Mouse (Mus musculus) midbrain, postnatal 0 days (tissue): ENCODE measurements around the gene Lhx9. TPM values are rescaled to one million over a fixed set of nuclear protein-coding genes. Genes with fewer than 3 reads are reported as not detected.

ENCODE experiments used
- ATAC-seq: fragments of 200-750 bp; cut with Nextera tagmentation; 2 replicates; pipeline ENCODE4 v1.8.0; 2017; ENCODE audit warnings: moderate number of reproducible peaks, mild to moderate bottlenecking, moderate TSS enrichment, moderate library complexity; ENCODE audit not compliant: low FRiP score
- DNase-seq: peaks from one replicate; pipeline ENCODE4 v3.0.0-alpha.2; 2015; ENCODE audit warnings: low spot score
- H3K27ac ChIP-seq: fragments of 300-500 bp; sonication (generic); 2 replicates; pipeline ENCODE4 v1.5.1; 2014; ENCODE audit warnings: low read depth, mild to moderate bottlenecking, low read length, mixed read lengths
- H3K27me3 ChIP-seq: fragments of 300-500 bp; sonication (generic); 2 replicates; pipeline ENCODE4 v1.6.1; 2014; ENCODE audit warnings: low read length, control low read depth, mixed read lengths; ENCODE audit not compliant: insufficient read depth
- H3K36me3 ChIP-seq: fragments of 300-500 bp; sonication (generic); 2 replicates; pipeline ENCODE4 v1.6.1; 2014; ENCODE audit warnings: low read length, control low read depth, mixed read lengths; ENCODE audit not compliant: insufficient read depth
- H3K4me1 ChIP-seq: fragments of 300-500 bp; sonication (generic); 2 replicates; pipeline ENCODE4 v1.6.1; 2014; ENCODE audit warnings: mild to moderate bottlenecking, control low read depth, antibody characterized with exemption, low read length, mixed read lengths; ENCODE audit not compliant: insufficient read depth
- H3K4me2 ChIP-seq: fragments of 300-500 bp; sonication (generic); 2 replicates; pipeline ENCODE4 v1.6.1; 2014; ENCODE audit warnings: low read depth, mild to moderate bottlenecking, low read length, mixed read lengths; ENCODE audit not compliant: poor library complexity, severe bottlenecking
- H3K4me3 ChIP-seq: fragments of 300-500 bp; sonication (generic); 2 replicates; pipeline ENCODE4 v1.5.1; 2014; ENCODE audit warnings: low read depth, mild to moderate bottlenecking, low read length, moderate library complexity
- H3K9ac ChIP-seq: fragments of 300-500 bp; sonication (generic); replicated peaks from 2 replicates; pipeline ENCODE4 v1.6.1; 2014; ENCODE audit warnings: mild to moderate bottlenecking, low read length, moderate library complexity, mixed read lengths; ENCODE audit not compliant: poor library complexity, severe bottlenecking
- H3K9me3 ChIP-seq: fragments of 300-500 bp; sonication (generic); 2 replicates; pipeline ENCODE4 v1.6.1; 2016; ENCODE audit warnings: low read length, control low read depth
- CTCF ChIP-seq: IDR thresholded peaks from 2 replicates; pipeline ENCODE4 v1.5.1; 2016; ENCODE audit warnings: antibody characterized with exemption, mild to moderate bottlenecking
- WGBS: fragments of 180-500 bp; shearing (Covaris S2); extraction: QIAGEN DNeasy Blood & Tissue Kit; methylation state at CpG from one replicate; pipeline ENCODE4 v1.1.7; 2014; 5-methylcytosine and 5-hydroxymethylcytosine counted together
- polyA plus RNA-seq: library from polyadenylated mRNA; unstranded; fragments of >200 nt; fragmentation: Nextera tagmentation; extraction: Ambion mirVana; gene quantifications from 2 replicates; pipeline ENCODE4 v1.2.1, GENCODE M21; 2015
- total RNA-seq: library from RNA; depleted of rRNA; stranded (reverse); fragments of >200 nt; gene quantifications from 2 replicates; pipeline ENCODE4 v1.2.3, GENCODE M21; 2014

The Lhx9 gene
- total and polyA plus RNA-seq, 2 experiments from 2014 or later: 76.9 to 129 TPM

- no peak for TF ChIP-seq CTCF
- H3K9ac ChIP-seq: peak overlapping the region; percentile 74
- peaks cover 22% of the 10 kb centered on the region for H3K27me3 ChIP-seq
- H3K4me3 ChIP-seq: peak overlapping the region; percentile 44
- H3K27ac ChIP-seq: peak overlapping the region; percentile 90
- no peaks in the 10 kb centered on the region for H3K4me1 ChIP-seq
- no peaks in the 10 kb centered on the region for H3K36me3 ChIP-seq
- ATAC-seq (no peak), DNase-seq (no peak)
- no peaks in the 10 kb centered on the region for H3K9me3 ChIP-seq
- peak overlapping the region; percentile 68 for H3K4me2 ChIP-seq
- under 1% methylated on average over 54 of the region's 54 CpGs for WGBS
Measured at GRCm38 (mm10) chr1:138841306-138842095, 6.9 kb downstream of the Lhx9 start.

- no peak for TF ChIP-seq CTCF
- ATAC-seq (no peak), DNase-seq (no peak)
- Histone ChIP-seq H3K36me3 (no peaks in the 10 kb centered on the region), H3K4me1 (no peaks in the 10 kb centered on the region), H3K27me3 (peaks cover 20% of the 10 kb centered on the region), H3K9me3 (no peaks in the 10 kb centered on the region), H3K9ac (peak overlapping the region; percentile 74), H3K4me3 (peak overlapping the region; percentile 44), H3K4me2 (peak overlapping the region; percentile 68), H3K27ac (peak overlapping the region; percentile 90)
- WGBS: 3% methylated on average over 25 of the region's 25 CpGs
Measured at GRCm38 (mm10) chr1:138840440-138841305, 7.7 kb downstream of the Lhx9 start.

GRCm38 (mm10) chr1:138839809-138840430 is 8.5 kb downstream of the Lhx9 start:
- H3K9ac ChIP-seq: peak overlapping the region; percentile 74
- H3K36me3 ChIP-seq: no peaks in the 10 kb centered on the region
- H3K4me3 ChIP-seq: peak overlapping the region; percentile 44
- TF ChIP-seq CTCF: no peak
- H3K27me3 ChIP-seq: peaks cover 13% of the 10 kb centered on the region
- peak overlapping the region; percentile 64 for H3K4me2 ChIP-seq
- 6% methylated on average over 16 of the region's 16 CpGs for WGBS
- H3K4me1 ChIP-seq: no peaks in the 10 kb centered on the region
- ATAC-seq (no peak), DNase-seq (no peak)
- H3K9me3 ChIP-seq: no peaks in the 10 kb centered on the region
- peak overlapping the region; percentile 90 for H3K27ac ChIP-seq

GRCm38 (mm10) chr1:138839291-138839690 is 9.1 kb downstream of the Lhx9 start:
- Histone ChIP-seq H3K27me3 (peaks cover 12% of the 10 kb centered on the region; the same call in 1 of the 2 replicates), H3K4me2 (peak overlapping the region; percentile 64), H3K4me1 (no peaks in the 10 kb centered on the region), H3K4me3 (peak overlapping the region; percentile 44), H3K9me3 (no peaks in the 10 kb centered on the region), H3K9ac (peak overlapping the region; percentile 74), H3K27ac (peak overlapping the region; percentile 90), H3K36me3 (no peaks in the 10 kb centered on the region)
- DNase-seq (no peak), ATAC-seq (no peak)
- TF ChIP-seq CTCF: no peak
- WGBS: 8% methylated on average over 2 of the region's 2 CpGs

GRCm38 (mm10) chr1:138837786-138838743 is 10.3 kb downstream of the Lhx9 start:
- TF ChIP-seq CTCF: no peak
- peak overlapping the region; percentile 74 for H3K9ac ChIP-seq
- ATAC-seq (no peak), DNase-seq (no peak)
- peak overlapping the region; percentile 44 for H3K4me3 ChIP-seq
- no peaks in the 10 kb centered on the region for H3K9me3 ChIP-seq
- peak overlapping the region; percentile 90 for H3K27ac ChIP-seq
- H3K27me3 ChIP-seq: peaks cover 12% of the 10 kb centered on the region; the same call in 1 of the 2 replicates
- H3K36me3 ChIP-seq: no peaks in the 10 kb centered on the region
- WGBS: 7% methylated on average over 27 of the region's 27 CpGs
- peak overlapping the region; percentile 64 for H3K4me2 ChIP-seq
- H3K4me1 ChIP-seq: no peaks in the 10 kb centered on the region
